Mouse (Mus musculus): ENCODE measurements around the gene Tmco4.

DNA sequence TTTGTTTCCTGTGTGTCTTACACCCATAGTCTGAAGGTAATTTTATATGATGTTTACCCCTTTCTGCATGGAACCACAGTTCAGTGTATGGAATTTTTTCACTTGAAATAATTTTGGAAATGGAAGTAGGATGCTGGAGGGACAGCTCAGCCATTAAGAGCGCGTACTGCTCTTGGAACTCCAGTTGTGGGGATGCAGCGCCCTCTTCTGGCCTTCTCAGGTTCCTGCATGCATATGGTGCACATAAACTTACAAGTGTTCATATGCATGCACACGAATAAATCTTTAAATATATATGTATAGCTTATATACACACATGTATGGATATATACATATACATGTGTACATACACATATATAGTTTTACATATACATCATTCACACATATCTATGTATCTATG, 24.4 kb downstream of the Tmco4 start:
- TF ChIP-seq EP300 (IDR thresholded peaks at IDR 0.05; ENCODE audit: low read depth) (no peak), CTCF (IDR thresholded peaks at IDR 0.05; ENCODE audit: low read depth) (peak; percentile 49)

All from liver, postnatal 0 days (tissue).